Mouse (Mus musculus): ENCODE data around the gene Cenpi.
"Not testable (repeated sequence)": the region's sequence is repeated elsewhere in the genome, so short reads cannot be mapped to it uniquely, and the experiment has no call there.

Cenpi gene

DNA sequence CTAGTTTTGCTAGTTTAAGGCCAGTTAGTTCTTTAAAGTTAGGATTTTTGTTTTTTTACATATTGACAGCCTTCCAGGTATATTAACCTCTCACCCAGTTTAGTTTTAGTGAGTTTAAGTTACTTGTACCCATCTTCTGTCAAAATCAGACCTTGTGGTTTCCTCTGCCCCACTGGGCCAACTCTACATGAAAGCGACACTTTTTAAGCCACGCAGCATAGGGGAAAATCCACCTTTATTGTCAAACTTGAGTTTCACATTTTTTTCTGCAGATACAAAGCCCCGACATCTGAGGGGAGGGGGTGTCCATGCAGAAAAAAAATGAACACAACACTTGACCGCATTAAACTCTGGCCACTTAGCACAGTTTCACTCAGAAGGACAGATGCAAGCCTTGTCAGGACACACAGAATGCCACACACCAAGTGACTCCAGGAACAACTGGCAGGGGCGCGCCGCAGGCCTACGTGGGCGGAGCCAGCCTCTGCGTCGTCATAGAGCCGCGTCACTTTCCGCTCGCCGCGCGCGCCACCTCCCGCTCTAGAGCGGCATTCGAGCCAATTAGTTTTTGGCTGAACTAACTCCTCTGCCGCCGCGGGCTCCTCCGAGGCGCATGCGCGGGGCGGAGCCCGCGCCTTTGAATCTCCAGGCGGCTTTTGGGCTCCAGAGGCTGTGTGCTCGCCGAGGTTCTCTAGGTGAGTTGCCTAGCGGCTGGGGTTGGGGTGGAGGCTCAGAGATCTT lies at the start of gene Cenpi:
TSS of gene Cenpi (plus strand) at position 551 of the 741 bp plus-strand sequence.
- DNase-seq (ENCODE audit: low read depth, low spot score), result peak; percentile 86

DNA sequence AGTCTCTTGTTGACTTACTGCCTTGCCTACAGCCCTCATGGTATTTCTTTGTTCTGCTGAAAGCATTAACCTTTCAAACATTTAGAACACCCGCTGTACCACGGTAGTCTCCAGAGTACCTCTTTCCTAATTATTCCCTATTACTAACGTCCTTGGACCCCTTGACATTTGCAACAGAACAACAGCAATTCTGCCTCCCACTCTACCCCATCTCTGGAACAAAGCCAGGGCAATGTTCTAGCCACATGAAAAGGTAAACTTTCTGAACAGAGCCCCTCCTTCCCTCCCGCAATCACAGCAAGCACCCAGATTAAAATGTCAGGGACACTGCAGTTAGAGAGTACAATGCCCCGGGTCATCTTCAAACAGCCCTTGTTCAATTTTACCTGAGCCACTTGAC lies 46.7 kb upstream of the Cenpi start:
- peak; percentile 54 for DNase-seq (ENCODE audit: low read depth, low spot score)

- DNase-seq (ENCODE audit: low read depth, low spot score), result no peak
These were observed 45.8 kb upstream of the Cenpi start for GRCm38 (mm10) chrX:134262129-134262528.

- no peak for DNase-seq (ENCODE audit: low read depth, low spot score)
These were observed 32.2 kb upstream of the Cenpi start for GRCm38 (mm10) chrX:134275715-134276114.

DNA sequence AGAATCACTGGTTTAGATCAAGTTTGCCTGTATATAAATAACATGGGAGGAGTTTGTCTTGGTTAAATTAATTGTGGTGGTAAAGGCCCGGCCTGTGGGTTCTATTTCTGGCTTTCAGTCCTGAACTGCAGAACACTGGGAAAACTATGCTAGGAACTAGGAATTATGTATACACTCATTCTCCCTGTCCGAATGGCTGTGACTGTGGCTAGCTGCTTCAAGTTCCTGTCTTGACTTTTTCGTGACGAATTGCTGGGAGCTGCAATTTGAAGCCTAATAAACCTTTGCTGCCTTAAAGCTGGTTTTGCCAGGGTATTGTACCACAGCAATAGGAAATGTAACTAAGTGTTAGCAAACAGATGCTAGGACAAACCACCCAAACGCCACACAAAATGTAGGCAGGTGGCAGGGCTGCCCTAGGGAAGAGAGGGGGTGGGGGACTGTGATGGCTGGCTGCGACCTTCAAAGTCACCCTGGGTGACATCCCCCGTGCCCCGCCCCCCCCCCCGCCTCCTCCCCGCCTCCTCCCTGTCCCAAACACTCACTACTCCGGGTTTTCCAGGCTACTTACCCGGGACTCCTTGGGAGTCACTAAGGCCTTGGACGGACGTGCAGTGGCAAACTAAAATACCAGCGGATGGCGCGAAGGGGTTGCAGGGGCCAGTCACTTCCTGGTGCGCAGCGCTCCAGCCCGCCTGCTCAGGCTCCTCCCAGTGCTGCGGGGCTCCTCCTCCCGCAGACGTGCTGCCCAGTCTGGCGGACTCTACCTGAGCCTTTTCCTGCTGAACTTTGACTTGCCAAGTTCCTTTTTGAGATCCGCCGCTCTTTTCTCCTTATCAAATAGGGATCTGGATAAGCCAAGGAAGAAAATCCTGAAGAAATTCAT lies 31.4 kb upstream of the Cenpi start, which contains the start of gene Trmt2b:
TSS of gene Trmt2b (minus strand) at position 710 of the 886 bp plus-strand sequence.
- peak; percentile 70 for DNase-seq (ENCODE audit: low read depth, low spot score)

- no peak for DNase-seq (ENCODE audit: low read depth, low spot score)
These were observed 27.4 kb upstream of the Cenpi start for GRCm38 (mm10) chrX:134280531-134280930.

DNA sequence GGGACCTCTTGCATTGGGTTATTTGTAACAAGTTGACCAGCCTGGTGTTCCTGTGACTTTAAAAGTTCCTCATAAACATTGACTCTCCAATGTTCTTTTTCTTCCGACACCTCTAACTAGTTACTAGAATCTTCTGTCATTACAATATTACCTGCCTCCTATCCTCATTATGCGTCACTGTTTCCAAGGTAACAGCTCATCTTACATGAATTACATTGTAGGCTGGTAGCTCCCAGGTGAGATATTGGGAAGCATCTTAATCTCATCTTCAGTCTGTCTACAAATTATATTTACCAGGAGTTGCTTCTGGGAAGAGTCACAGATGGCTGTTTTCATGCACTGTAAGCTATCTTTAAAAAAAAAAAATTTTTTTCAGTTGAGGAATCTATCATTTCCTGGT lies 22.8 kb upstream of the Cenpi start:
- no peak for DNase-seq (ENCODE audit: low read depth, low spot score)

GRCm38 (mm10) chrX:134285791-134286190 lies 22.1 kb upstream of the Cenpi start:
- no peak for DNase-seq (ENCODE audit: low read depth, low spot score)

DNA sequence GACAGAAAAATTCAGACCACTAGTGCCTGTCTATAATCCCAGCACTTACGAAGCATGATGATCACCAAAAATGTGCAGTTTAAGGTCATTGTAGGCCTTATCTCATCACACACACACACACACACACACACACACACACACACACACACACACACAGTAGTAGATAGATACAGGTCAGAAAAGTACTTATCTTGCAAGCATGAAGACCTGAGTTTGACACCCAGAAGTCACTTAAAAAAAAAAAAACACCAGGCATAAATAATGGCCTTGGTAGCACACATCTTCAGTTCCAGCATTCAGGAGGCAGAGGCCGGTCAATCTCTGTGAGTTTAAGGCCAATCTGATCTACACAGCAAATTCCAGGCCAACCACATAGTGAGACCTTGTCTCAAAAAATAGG lies 20.6 kb upstream of the Cenpi start:
- DNase-seq (ENCODE audit: low read depth, low spot score), result no peak

- no peak for DNase-seq (ENCODE audit: low read depth, low spot score)
These were observed 11.6 kb upstream of the Cenpi start for GRCm38 (mm10) chrX:134296301-134296700.

GRCm38 (mm10) chrX:134296737-134297136 lies 11.1 kb upstream of the Cenpi start:
- DNase-seq (ENCODE audit: low read depth, low spot score), result peak; percentile 4

DNA sequence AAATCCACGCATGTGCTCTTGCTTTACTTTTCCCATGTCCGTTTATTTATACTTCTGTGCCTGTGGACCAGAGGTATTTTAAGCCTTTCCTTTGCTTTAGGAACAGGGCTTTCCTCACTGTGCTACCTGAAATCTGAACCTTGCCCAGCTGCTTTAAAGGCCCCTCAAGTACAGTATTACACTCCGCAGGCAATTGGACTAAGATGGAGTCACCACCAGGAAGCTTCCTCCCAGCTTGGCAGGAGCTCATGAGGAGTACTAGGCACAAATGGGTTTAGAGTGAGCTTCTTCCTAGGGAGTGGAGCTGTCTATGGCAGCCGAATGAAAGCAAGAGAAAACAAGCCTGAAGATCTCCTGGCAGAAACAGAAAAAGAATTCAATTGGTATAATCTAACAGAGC lies 10.7 kb upstream of the Cenpi start:
- no peak for DNase-seq (ENCODE audit: low read depth, low spot score)

DNA sequence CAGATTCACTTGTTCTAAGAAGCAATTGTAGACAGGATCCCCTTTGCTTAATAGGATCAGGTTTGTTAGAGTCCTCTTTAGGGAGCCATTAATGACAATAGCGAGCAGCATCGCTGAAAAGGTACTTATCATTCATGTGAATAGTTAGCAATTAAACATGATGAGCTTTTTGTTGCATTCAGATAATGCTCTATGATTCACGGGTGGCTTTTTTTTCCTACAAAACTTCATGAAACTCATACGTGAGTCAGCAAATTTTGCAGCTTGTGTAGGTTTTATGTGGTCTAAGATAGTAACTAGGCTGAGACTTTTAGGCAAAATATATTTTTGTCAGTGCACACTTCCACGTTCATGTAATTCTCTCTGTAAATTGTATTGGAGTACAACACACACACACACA lies 7.7 kb upstream of the Cenpi start:
- DNase-seq (ENCODE audit: low read depth, low spot score), result no peak

- no peak for DNase-seq (ENCODE audit: low read depth, low spot score)
These were observed 4.6 kb upstream of the Cenpi start for GRCm38 (mm10) chrX:134303287-134303686.

GRCm38 (mm10) chrX:134308275-134308634 lies 371 bp downstream of the Cenpi start:
- DNase-seq (ENCODE audit: low read depth, low spot score), result peak; percentile 70

- not testable (repeated sequence) for DNase-seq (ENCODE audit: low read depth, low spot score)
These were observed 3.3 kb downstream of the Cenpi start for GRCm38 (mm10) chrX:134311193-134311592.

DNA sequence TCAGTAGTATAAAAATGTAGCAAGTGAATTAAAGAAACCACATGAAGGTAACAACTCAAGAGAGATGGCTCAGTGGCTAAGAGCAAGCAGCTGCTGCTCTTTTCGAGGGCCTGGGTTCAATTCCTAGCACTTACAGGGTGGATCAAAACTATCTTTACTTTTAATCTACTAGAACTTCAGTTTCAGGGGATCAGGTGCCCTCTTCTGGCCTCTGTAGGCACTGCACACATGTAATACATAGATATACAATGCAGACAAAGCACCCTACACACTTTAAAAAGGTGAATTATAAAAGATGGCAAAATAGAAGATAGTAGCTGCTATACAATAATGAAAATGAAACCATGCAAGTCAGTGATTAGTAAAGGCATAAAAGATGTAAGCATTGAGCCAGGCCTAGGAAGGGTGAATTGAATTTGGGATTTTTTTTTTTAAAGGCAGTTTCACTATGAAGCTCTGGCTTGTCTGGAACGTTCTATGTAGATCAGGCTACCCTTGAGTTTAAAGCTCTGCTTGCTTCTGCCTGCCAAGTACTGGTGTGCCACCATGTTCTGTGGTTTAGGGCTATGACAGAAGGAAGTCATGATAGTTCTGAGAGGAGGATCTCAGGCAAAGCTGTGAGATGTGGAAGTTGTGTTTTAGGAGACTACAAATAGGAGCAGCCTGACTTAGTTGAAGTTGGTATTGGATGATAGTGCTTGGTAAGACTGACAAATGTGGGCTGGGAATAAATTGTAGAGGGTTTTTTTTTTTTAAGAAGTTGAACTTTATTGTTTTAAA lies 11.5 kb downstream of the Cenpi start:
- peak; percentile 30 for DNase-seq (ENCODE audit: low read depth, low spot score)

- peak; percentile 43 for DNase-seq (ENCODE audit: low read depth, low spot score)
These were observed 25.4 kb downstream of the Cenpi start for GRCm38 (mm10) chrX:134333280-134333679.

GRCm38 (mm10) chrX:134342735-134343134 lies 34.9 kb downstream of the Cenpi start:
- DNase-seq (ENCODE audit: low read depth, low spot score), result no peak

GRCm38 (mm10) chrX:134350205-134350604 lies 42.3 kb downstream of the Cenpi start:
- DNase-seq (ENCODE audit: low read depth, low spot score), result no peak

DNA sequence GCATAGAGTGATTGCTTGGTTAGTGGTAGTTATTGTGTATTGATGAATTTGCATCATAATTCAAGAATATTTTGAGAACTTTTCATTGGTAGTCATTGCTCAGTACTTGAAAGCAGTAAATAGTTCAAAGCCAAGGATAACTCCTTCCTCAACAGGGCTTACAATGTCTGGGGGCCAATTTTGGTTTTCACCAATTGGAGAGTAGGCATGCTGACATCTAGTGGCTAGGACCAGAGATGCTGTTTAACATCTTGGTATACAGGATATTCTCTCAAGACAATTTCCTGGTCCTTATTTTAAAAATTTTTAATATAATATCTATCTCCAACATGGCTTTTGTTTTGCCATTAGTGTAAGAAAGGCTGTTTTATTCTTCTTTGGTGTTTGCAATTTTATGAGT lies 46.0 kb downstream of the Cenpi start:
- DNase-seq (ENCODE audit: low read depth, low spot score), result no peak

GRCm38 (mm10) chrX:134359336-134359735 lies 51.5 kb downstream of the Cenpi start:
- no peak for DNase-seq (ENCODE audit: low read depth, low spot score)

Data from ES-CJ7 (cell line).